Mouse (Mus musculus): ENCODE measurements around the gene Csrp3. TPM values are rescaled to one million over a fixed set of nuclear protein-coding genes. Genes with fewer than 3 reads are reported as not detected.
A peak's percentile ranks its signal among the peaks of the same experiment; 100 is the strongest.

Gene Csrp3
- polyA plus RNA-seq, 1 experiment: 5.3 TPM

DNA sequence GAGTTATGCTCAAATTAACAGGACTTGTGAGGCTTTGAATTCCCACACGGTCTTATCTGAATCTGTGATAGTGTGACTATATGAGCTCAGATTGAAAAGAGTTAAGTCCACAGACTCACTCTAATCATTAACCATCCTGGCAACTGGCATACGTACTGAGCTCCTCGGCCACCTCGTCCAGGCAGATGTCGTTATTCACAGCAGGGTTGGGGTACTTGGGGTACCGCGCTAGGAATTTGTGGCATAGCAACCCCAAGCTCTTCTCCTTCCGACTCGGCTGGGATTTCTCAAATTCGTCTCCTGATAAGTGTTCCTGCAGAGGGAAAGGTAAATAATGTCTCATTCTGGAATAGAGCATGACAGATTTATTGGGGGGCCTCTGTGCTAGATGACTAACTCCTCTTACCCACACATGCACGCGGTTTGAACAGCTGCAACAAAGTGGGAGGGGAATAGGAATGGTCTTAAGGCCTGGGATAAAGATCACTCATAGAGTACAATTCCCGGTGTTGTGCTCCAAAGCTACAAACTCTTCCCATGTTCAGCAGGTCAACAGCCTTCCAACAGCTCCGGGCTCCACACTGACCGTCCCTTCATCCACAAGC is 30.1 kb upstream of the Csrp3 start:
- Histone ChIP-seq H3K4me3 (replicated peaks; ENCODE audit: control insufficient read depth, low read depth, low read length) (no peak overlapping the region), H3K27ac (ENCODE audit: control insufficient read depth, insufficient read depth, low read depth, low read length, poor library complexity) (peak overlapping the region; percentile 14; the same call in 1 of the 2 replicates), H3K4me1 (ENCODE audit: control insufficient read depth, insufficient read depth, low read length) (no peaks in the 10 kb centered on the region; the same call in 1 of the 2 replicates)
- WGBS: 85% methylated on average over 15 of the region's 15 CpGs
- TF ChIP-seq CTCF (IDR thresholded peaks at IDR 0.05; ENCODE audit: control insufficient read depth, insufficient read depth, low read length) (no peak), POLR2A (IDR thresholded peaks at IDR 0.05; ENCODE audit: borderline replicate concordance, control insufficient read depth, low read depth, low read length) (no peak)

DNA sequence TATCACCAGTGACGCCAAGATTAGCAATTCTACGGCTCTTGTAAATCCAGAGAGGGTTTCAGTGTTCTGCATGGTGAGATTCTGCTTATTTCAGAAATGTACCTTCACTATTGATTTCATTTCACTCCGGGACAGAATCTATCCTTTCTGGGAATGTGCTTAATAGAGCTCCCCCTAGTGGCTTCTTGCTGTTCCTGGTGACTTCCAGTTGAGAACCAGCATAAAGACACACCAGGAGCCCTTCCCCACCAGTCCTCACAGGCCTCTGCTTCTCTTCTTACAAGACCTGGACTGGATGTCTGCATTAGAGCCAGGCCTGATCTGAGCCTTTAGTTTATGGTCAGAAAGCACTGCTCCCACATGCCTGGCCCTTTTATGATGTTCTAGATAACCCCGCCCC is 28.7 kb upstream of the Csrp3 start:
- H3K4me3 ChIP-seq (replicated peaks; ENCODE audit: control insufficient read depth, low read depth, low read length): no peak overlapping the region
- 57% methylated on average over 4 of the region's 4 CpGs for WGBS
- no peak overlapping the region for H3K27ac ChIP-seq (ENCODE audit: control insufficient read depth, insufficient read depth, low read depth, low read length, poor library complexity)
- H3K4me1 ChIP-seq (ENCODE audit: control insufficient read depth, insufficient read depth, low read length): no peaks in the 10 kb centered on the region
- TF ChIP-seq CTCF (IDR thresholded peaks at IDR 0.05; ENCODE audit: control insufficient read depth, insufficient read depth, low read length): peak; percentile 40
- no peak for TF ChIP-seq POLR2A (IDR thresholded peaks at IDR 0.05; ENCODE audit: borderline replicate concordance, control insufficient read depth, low read depth, low read length)

DNA sequence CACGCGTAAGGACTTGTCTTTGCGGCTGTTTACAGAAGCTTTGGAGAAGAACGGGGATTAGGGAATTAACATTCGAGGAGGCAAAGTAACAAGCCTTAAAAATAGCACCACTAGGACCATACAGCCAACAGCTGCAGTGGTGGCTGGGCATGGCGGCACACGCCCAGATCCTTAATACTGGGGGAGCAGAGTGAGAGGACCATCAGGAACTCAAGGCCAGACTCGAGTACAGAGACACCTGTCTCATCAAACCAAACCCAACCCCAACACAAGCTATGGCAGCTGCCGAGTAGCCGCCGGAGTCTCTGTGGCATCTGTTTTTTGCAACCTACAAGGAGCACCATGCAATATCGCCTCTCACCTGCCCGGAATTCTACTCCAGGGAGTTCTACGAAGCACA is 27.3 kb upstream of the Csrp3 start:
- no peak overlapping the region for H3K27ac ChIP-seq (ENCODE audit: control insufficient read depth, insufficient read depth, low read depth, low read length, poor library complexity)
- TF ChIP-seq POLR2A (IDR thresholded peaks at IDR 0.05; ENCODE audit: borderline replicate concordance, control insufficient read depth, low read depth, low read length) (no peak), CTCF (IDR thresholded peaks at IDR 0.05; ENCODE audit: control insufficient read depth, insufficient read depth, low read length) (no peak)
- H3K4me1 ChIP-seq (ENCODE audit: control insufficient read depth, insufficient read depth, low read length): no peaks in the 10 kb centered on the region
- no peak overlapping the region for H3K4me3 ChIP-seq (replicated peaks; ENCODE audit: control insufficient read depth, low read depth, low read length)
- WGBS: 97% methylated on average over 14 of the region's 14 CpGs

DNA sequence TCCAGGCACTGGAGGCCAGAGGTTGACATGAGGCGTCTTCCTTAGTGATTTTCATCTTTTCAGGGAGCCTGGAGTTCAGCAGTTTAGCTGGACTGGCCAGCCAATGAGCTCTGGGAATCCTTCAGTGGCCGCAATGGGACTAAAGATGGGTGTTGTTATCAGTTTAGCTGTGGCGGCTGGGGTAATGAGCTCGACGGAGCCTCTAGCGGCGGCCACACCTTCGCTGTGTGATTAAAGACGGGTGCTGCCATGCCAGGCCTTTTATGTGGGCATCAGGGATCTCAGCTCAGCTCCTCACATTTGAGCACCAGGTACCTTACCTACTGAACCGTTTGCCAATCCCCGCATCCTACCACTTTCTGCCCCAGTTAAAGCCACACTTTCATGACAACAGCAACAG is 23.5 kb upstream of the Csrp3 start:
- Histone ChIP-seq H3K4me3 (replicated peaks; ENCODE audit: control insufficient read depth, low read depth, low read length) (no peak overlapping the region), H3K27ac (ENCODE audit: control insufficient read depth, insufficient read depth, low read depth, low read length, poor library complexity) (no peak overlapping the region), H3K4me1 (ENCODE audit: control insufficient read depth, insufficient read depth, low read length) (no peaks in the 10 kb centered on the region)
- TF ChIP-seq CTCF (IDR thresholded peaks at IDR 0.05; ENCODE audit: control insufficient read depth, insufficient read depth, low read length): no peak
- no peak for TF ChIP-seq POLR2A (IDR thresholded peaks at IDR 0.05; ENCODE audit: borderline replicate concordance, control insufficient read depth, low read depth, low read length)
- 67% methylated on average over 11 of the region's 11 CpGs for WGBS

DNA sequence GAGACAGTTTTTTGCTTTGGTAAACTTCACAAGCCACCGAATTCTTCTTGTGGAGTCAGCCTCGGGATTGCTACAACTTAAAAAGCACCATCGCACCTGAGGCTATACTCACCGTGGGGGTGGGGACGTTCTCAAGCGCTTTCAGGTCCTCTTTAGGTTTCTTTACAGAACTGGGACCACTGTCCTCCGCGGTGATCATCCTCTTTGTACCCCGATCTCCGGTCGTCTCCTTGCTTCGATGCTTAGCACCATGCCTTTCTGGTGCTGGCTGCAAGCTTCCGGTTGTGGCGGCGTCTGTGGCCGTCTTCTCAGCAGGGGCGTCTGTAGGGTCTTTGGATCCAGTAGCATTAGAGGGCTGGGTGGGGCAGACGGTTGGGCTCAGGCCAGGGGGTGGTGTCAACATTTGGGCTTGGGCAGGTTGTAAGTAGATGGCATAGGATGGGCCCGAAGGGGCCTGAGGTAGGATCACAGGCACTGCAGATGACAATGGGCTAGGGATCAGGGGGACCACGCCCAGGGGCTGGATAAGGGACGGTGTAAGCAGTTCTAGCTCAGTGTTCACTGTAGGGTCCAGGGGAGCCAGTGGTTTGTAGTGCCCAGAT is 22.8 kb upstream of the Csrp3 start:
- TF ChIP-seq CTCF (IDR thresholded peaks at IDR 0.05; ENCODE audit: control insufficient read depth, insufficient read depth, low read length) (no peak), POLR2A (IDR thresholded peaks at IDR 0.05; ENCODE audit: borderline replicate concordance, control insufficient read depth, low read depth, low read length) (no peak)
- Histone ChIP-seq H3K4me3 (replicated peaks; ENCODE audit: control insufficient read depth, low read depth, low read length) (no peak overlapping the region), H3K27ac (ENCODE audit: control insufficient read depth, insufficient read depth, low read depth, low read length, poor library complexity) (no peak overlapping the region), H3K4me1 (ENCODE audit: control insufficient read depth, insufficient read depth, low read length) (no peaks in the 10 kb centered on the region)
- WGBS: 88% methylated on average over 21 of the region's 21 CpGs

DNA sequence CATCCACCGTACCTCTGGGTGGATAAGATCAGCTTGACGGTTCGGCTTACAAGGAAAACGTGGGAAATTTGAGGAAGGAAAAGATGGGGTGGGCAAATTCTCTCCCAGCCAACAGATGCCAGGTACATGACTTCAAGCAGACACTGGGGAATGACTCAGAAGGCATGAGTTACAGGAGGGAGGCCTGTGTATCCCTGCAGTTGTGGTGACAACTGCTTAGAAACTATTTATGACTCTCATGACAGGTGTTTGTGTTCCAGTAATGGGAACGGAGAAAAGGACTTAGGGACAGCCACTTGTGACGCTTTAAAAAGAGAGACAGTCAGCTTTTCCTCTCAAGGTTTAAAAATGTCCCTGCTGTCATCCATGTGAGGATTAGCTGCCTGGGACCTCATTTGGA is 22.3 kb upstream of the Csrp3 start:
- TF ChIP-seq CTCF (IDR thresholded peaks at IDR 0.05; ENCODE audit: control insufficient read depth, insufficient read depth, low read length) (no peak), POLR2A (IDR thresholded peaks at IDR 0.05; ENCODE audit: borderline replicate concordance, control insufficient read depth, low read depth, low read length) (no peak)
- 73% methylated on average over 6 of the region's 6 CpGs for WGBS
- H3K27ac ChIP-seq (ENCODE audit: control insufficient read depth, insufficient read depth, low read depth, low read length, poor library complexity): no peak overlapping the region
- H3K4me1 ChIP-seq (ENCODE audit: control insufficient read depth, insufficient read depth, low read length): no peaks in the 10 kb centered on the region
- no peak overlapping the region for H3K4me3 ChIP-seq (replicated peaks; ENCODE audit: control insufficient read depth, low read depth, low read length)

DNA sequence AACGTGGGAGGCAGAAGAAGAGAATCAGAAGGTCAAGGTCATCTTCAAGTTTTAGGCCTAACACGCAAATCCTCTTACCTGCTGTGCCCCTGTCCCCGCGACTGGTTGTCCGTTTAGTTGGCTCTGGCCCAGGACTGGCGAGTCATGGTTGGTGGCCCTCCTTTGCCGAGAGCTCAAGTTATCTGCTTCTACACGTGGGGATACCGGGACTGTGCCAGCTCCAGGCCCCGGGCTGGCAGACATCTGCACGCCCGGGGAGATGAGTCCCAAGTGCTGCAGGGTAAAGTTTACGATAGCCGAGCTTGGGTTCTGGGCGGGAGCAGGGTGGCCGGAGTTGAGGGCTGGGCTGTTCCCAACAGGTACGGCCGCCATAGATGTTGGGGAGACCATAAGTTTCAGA is 19.7 kb upstream of the Csrp3 start:
- 70% methylated on average over 18 of the region's 18 CpGs for WGBS
- peak; percentile 25; the same call in 1 of the 2 replicates for TF ChIP-seq POLR2A (IDR thresholded peaks at IDR 0.05; ENCODE audit: borderline replicate concordance, control insufficient read depth, low read depth, low read length)
- TF ChIP-seq CTCF (IDR thresholded peaks at IDR 0.05; ENCODE audit: control insufficient read depth, insufficient read depth, low read length): no peak
- Histone ChIP-seq H3K4me1 (ENCODE audit: control insufficient read depth, insufficient read depth, low read length) (no peaks in the 10 kb centered on the region), H3K27ac (ENCODE audit: control insufficient read depth, insufficient read depth, low read depth, low read length, poor library complexity) (no peak overlapping the region), H3K4me3 (replicated peaks; ENCODE audit: control insufficient read depth, low read depth, low read length) (no peak overlapping the region)

DNA sequence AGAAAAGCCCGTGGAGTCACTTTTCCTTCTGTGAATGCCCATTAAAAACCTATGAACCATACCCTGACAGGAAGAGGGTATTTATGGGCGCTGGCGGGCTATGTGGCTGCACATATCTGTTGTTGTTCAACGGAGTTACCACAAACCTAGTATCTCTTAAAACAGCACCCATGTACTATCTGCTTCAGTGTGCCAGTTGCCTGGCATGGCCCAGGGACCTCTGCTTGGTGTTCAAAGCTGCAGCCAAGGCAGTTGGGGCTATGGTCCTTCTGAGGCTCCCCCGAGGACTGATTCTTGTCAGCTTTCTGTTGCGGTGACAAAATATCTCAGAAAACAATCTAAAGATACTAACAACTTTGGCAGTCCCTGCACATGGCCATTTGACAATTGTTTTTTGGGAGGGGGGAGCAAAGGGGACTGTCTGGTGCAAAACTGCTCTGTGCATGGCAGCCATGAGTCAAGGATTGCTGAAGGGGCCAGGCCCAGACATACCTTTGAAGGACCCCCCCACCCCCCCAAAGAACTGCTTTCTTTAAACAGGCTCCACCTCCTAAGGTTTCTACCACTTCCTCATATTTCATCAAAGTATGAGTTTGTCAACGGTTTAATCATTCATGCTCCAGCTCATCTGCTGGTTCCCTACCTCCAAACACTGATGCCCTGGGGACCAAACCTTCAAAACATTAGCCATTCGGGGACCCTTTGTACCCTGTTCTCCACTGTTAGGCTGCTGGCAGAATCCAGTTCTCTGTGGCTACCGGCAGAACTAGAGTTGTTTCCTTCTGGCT is 17.0 kb upstream of the Csrp3 start:
- Histone ChIP-seq H3K27ac (ENCODE audit: control insufficient read depth, insufficient read depth, low read depth, low read length, poor library complexity) (no peak overlapping the region), H3K4me3 (replicated peaks; ENCODE audit: control insufficient read depth, low read depth, low read length) (no peak overlapping the region), H3K4me1 (ENCODE audit: control insufficient read depth, insufficient read depth, low read length) (peaks cover 4% of the 10 kb centered on the region; the same call in 1 of the 2 replicates)
- 27% methylated on average over 9 of the region's 9 CpGs for WGBS
- no peak for TF ChIP-seq POLR2A (IDR thresholded peaks at IDR 0.05; ENCODE audit: borderline replicate concordance, control insufficient read depth, low read depth, low read length)
- TF ChIP-seq CTCF (IDR thresholded peaks at IDR 0.05; ENCODE audit: control insufficient read depth, insufficient read depth, low read length): no peak

Measured in bone marrow, adult 2 months (tissue).